Mouse (Mus musculus) MEL (cell line): ENCODE measurements around the gene AW146154. TPM values are rescaled to one million over a fixed set of nuclear protein-coding genes. Genes with fewer than 3 reads are reported as not detected.

ENCODE experiments used
- DNase-seq: peaks from one replicate; pipeline ENCODE4 v3.0.0; 2011; ENCODE audit warnings: low read depth, low spot score
- H3K27ac ChIP-seq: 2 replicates; pipeline ENCODE4 v1.5.1; 2012; ENCODE audit warnings: low read depth, mild to moderate bottlenecking, control low read depth, low read length, moderate library complexity; ENCODE audit not compliant: control insufficient read depth
- H3K27me3 ChIP-seq, 2 experiments: fragments of 150-350 bp in 1 of 2; sonication (generic) in 1 of 2; 2 replicates each; pipeline ENCODE4 v1.6.1; 2012; ENCODE audit warnings: low read length in 2 of 2, mild to moderate bottlenecking in 2 of 2, improper control_type of control experiment in 1 of 2, moderate library complexity in 1 of 2; ENCODE audit not compliant: insufficient read depth in 2 of 2, control insufficient read depth in 1 of 2
- H3K36me3 ChIP-seq, 2 experiments: 2 replicates each; pipeline ENCODE4 v1.6.1; 2012 to 2014; ENCODE audit warnings: low read length in 2 of 2, improper control_type of control experiment in 1 of 2, inconsistent platforms in 1 of 2, mild to moderate bottlenecking in 1 of 2; ENCODE audit not compliant: insufficient read depth in 2 of 2, control insufficient read depth in 1 of 2
- H3K4me1 ChIP-seq, 2 experiments: fragments of 150-350 bp in 1 of 2; sonication (generic) in 1 of 2; 2 replicates each; pipeline ENCODE4 v1.6.1; 2012; ENCODE audit warnings: low read length in 2 of 2, improper control_type of control experiment in 1 of 2, mild to moderate bottlenecking in 1 of 2; ENCODE audit not compliant: insufficient read depth in 2 of 2, control insufficient read depth in 1 of 2
- H3K4me3 ChIP-seq, 2 experiments: fragments of 150-350 bp in 1 of 2; sonication (generic) in 1 of 2; 2 replicates each; pipeline ENCODE4 v1.5.1; 2012; ENCODE audit warnings: low read depth in 2 of 2, low read length in 2 of 2, mild to moderate bottlenecking in 2 of 2, moderate library complexity in 2 of 2, control low read depth in 1 of 2, improper control_type of control experiment in 1 of 2; ENCODE audit not compliant: control insufficient read depth in 1 of 2, insufficient read depth in 1 of 2
- H3K79me2 ChIP-seq: 2 replicates; pipeline ENCODE4 v1.6.1; 2012; ENCODE audit warnings: mild to moderate bottlenecking, low read length, moderate library complexity; ENCODE audit not compliant: control insufficient read depth, poor library complexity, insufficient read depth
- H3K9ac ChIP-seq: 2 replicates; pipeline ENCODE4 v1.6.1; 2012; ENCODE audit warnings: low read depth, mild to moderate bottlenecking, control low read depth, low read length, moderate library complexity; ENCODE audit not compliant: control insufficient read depth, poor library complexity, severe bottlenecking
- H3K9me3 ChIP-seq: fragments of 150-350 bp; sonication (generic); replicated peaks from 2 replicates; pipeline ENCODE4 v1.6.1; 2012; ENCODE audit warnings: mild to moderate bottlenecking, low read length, improper control_type of control experiment, moderate library complexity; ENCODE audit not compliant: insufficient read depth
- CHD1 ChIP-seq: IDR thresholded peaks from 2 replicates; pipeline ENCODE4 v1.6.1; 2012; ENCODE audit warnings: low read depth, mild to moderate bottlenecking, inconsistent platforms, low read length, improper control_type of control experiment
- CHD2 ChIP-seq: IDR thresholded peaks from 2 replicates; pipeline ENCODE4 v1.6.1; 2011; ENCODE audit warnings: low read length, improper control_type of control experiment
- CTCF ChIP-seq, 3 experiments: IDR thresholded peaks in 2 of 3; conservative IDR thresholded peaks in 1 of 3; 2 replicates each; pipeline ENCODE4 v1.5.1; 2011 to 2012; ENCODE audit warnings: low read length in 3 of 3, low read depth in 2 of 3, mild to moderate bottlenecking in 2 of 3, improper control_type of control experiment in 1 of 3, inconsistent platforms in 1 of 3, mixed read lengths in 1 of 3, moderate library complexity in 1 of 3; ENCODE audit not compliant: control insufficient read depth in 1 of 3, insufficient read depth in 1 of 3, poor library complexity in 1 of 3, severe bottlenecking in 1 of 3
- E2F4 ChIP-seq: IDR thresholded peaks from 2 replicates; pipeline ENCODE4 v1.6.1; 2011; ENCODE audit warnings: low read depth, low read length, improper control_type of control experiment, borderline replicate concordance
- ELF1 ChIP-seq: IDR thresholded peaks from 2 replicates; pipeline ENCODE4 v1.6.1; 2014; ENCODE audit warnings: low read depth, mild to moderate bottlenecking, inconsistent platforms, low read length, improper control_type of control experiment, moderate library complexity
- EP300 ChIP-seq, 2 experiments: IDR thresholded peaks; 2 replicates each; pipeline ENCODE4 v1.6.1; 2011; ENCODE audit warnings: improper control_type of control experiment in 2 of 2, low read length in 2 of 2, low read depth in 1 of 2, mild to moderate bottlenecking in 1 of 2
- ETS1 ChIP-seq: IDR thresholded peaks from 2 replicates; pipeline ENCODE4 v1.6.1; 2012; ENCODE audit warnings: low read depth, mild to moderate bottlenecking, inconsistent platforms, low read length, improper control_type of control experiment, moderate library complexity
- GABPA ChIP-seq: IDR thresholded peaks from 2 replicates; pipeline ENCODE4 v1.6.1; 2012; ENCODE audit warnings: low read depth, mild to moderate bottlenecking, inconsistent platforms, low read length, improper control_type of control experiment, moderate library complexity
- GATA1 ChIP-seq: IDR thresholded peaks from 2 replicates; pipeline ENCODE4 v1.6.1; 2011; ENCODE audit warnings: low read depth, low read length, improper control_type of control experiment
- HCFC1 ChIP-seq: IDR thresholded peaks from 2 replicates; pipeline ENCODE4 v1.6.1; 2012; ENCODE audit warnings: low read depth, mild to moderate bottlenecking, inconsistent platforms, low read length, improper control_type of control experiment, moderate library complexity
- JUND ChIP-seq: IDR thresholded peaks from 2 replicates; pipeline ENCODE4 v1.6.1; 2011; ENCODE audit warnings: low read depth, mild to moderate bottlenecking, improper control_type of control experiment, low read length
- KAT2A ChIP-seq: conservative IDR thresholded peaks from 2 replicates; pipeline ENCODE4 v1.6.1; 2012; ENCODE audit warnings: low read depth, low read length, improper control_type of control experiment, inconsistent platforms
- MAFK ChIP-seq: IDR thresholded peaks from 2 replicates; pipeline ENCODE4 v1.6.1; 2011; ENCODE audit warnings: low read depth, mild to moderate bottlenecking, low read length, improper control_type of control experiment, borderline replicate concordance
- MAZ ChIP-seq: IDR thresholded peaks from 2 replicates; pipeline ENCODE4 v1.6.1; 2012; ENCODE audit warnings: low read depth, mild to moderate bottlenecking, inconsistent platforms, low read length, improper control_type of control experiment
- MEF2A ChIP-seq: IDR thresholded peaks from 2 replicates; pipeline ENCODE4 v1.6.1; 2014; ENCODE audit warnings: low read depth, mild to moderate bottlenecking, inconsistent platforms, low read length, improper control_type of control experiment; ENCODE audit not compliant: poor library complexity, insufficient replicate concordance, severe bottlenecking; ENCODE audit errors: extremely low read depth
- MXI1 ChIP-seq: IDR thresholded peaks from 2 replicates; pipeline ENCODE4 v1.6.1; 2011; ENCODE audit warnings: mild to moderate bottlenecking, low read depth, low read length, improper control_type of control experiment
- MYB ChIP-seq: IDR thresholded peaks from 2 replicates; pipeline ENCODE4 v1.6.1; 2011; ENCODE audit warnings: mild to moderate bottlenecking, low read depth, low read length, improper control_type of control experiment
- MYC ChIP-seq: IDR thresholded peaks from 2 replicates; pipeline ENCODE4 v1.6.1; 2011; ENCODE audit warnings: low read depth, mild to moderate bottlenecking, low read length, improper control_type of control experiment, moderate library complexity
- NELFE ChIP-seq: IDR thresholded peaks from 2 replicates; pipeline ENCODE4 v1.6.1; 2011; ENCODE audit warnings: low read depth, low read length, improper control_type of control experiment
- NRF1 ChIP-seq: IDR thresholded peaks from 2 replicates; pipeline ENCODE4 v1.6.1; 2014; ENCODE audit warnings: low read depth, mild to moderate bottlenecking, inconsistent platforms, low read length, improper control_type of control experiment, moderate library complexity; ENCODE audit not compliant: poor library complexity, insufficient read depth, severe bottlenecking
- POLR2A ChIP-seq, 2 experiments: IDR thresholded peaks; 2 replicates each; pipeline ENCODE4 v1.6.1; 2011 to 2012; ENCODE audit warnings: low read length in 2 of 2, mild to moderate bottlenecking in 2 of 2, control low read depth in 1 of 2, improper control_type of control experiment in 1 of 2, low read depth in 1 of 2, moderate library complexity in 1 of 2; ENCODE audit not compliant: control insufficient read depth in 1 of 2, insufficient read depth in 1 of 2, poor library complexity in 1 of 2
- POLR2AphosphoS2 ChIP-seq: IDR thresholded peaks from 2 replicates; pipeline ENCODE4 v1.6.1; 2011; ENCODE audit warnings: low read length, improper control_type of control experiment
- POLR2AphosphoS5 ChIP-seq: IDR thresholded peaks from 2 replicates; pipeline ENCODE4 v1.6.1; 2012; ENCODE audit warnings: low read depth, borderline replicate concordance, mild to moderate bottlenecking, inconsistent platforms, low read length, moderate library complexity, mixed read lengths
- RCOR1 ChIP-seq: IDR thresholded peaks from 2 replicates; pipeline ENCODE4 v1.6.1; 2012; ENCODE audit warnings: low read depth, mild to moderate bottlenecking, inconsistent platforms, low read length, improper control_type of control experiment
- SIN3A ChIP-seq: IDR thresholded peaks from 2 replicates; pipeline ENCODE4 v1.6.1; 2012; ENCODE audit warnings: low read length, improper control_type of control experiment, inconsistent platforms
- SMC3 ChIP-seq: IDR thresholded peaks from 2 replicates; pipeline ENCODE4 v1.6.1; 2011; ENCODE audit warnings: low read depth, low read length, improper control_type of control experiment
- TAL1 ChIP-seq: IDR thresholded peaks from 2 replicates; pipeline ENCODE4 v1.6.1; 2012; ENCODE audit warnings: mild to moderate bottlenecking, inconsistent platforms, low read length, moderate library complexity, mixed read lengths
- TBP ChIP-seq: IDR thresholded peaks from 2 replicates; pipeline ENCODE4 v1.8.0; 2011; ENCODE audit warnings: low read depth, low read length, improper control_type of control experiment
- TCF12 ChIP-seq: IDR thresholded peaks from 2 replicates; pipeline ENCODE4 v1.6.1; 2014; ENCODE audit warnings: low read depth, mild to moderate bottlenecking, inconsistent platforms, low read length, improper control_type of control experiment, moderate library complexity
- UBTF ChIP-seq: IDR thresholded peaks from 2 replicates; pipeline ENCODE4 v1.6.1; 2012; ENCODE audit warnings: low read depth, mild to moderate bottlenecking, inconsistent platforms, low read length, improper control_type of control experiment, moderate library complexity, borderline replicate concordance; ENCODE audit not compliant: insufficient read depth
- USF1 ChIP-seq: IDR thresholded peaks from 2 replicates; pipeline ENCODE4 v1.6.1; 2014; ENCODE audit warnings: low read depth, mild to moderate bottlenecking, inconsistent platforms, low read length, improper control_type of control experiment, moderate library complexity
- USF2 ChIP-seq, 2 experiments: IDR thresholded peaks; 2 replicates each; pipeline ENCODE4 v1.6.1; 2011 to 2012; ENCODE audit warnings: improper control_type of control experiment in 2 of 2, low read length in 2 of 2, borderline replicate concordance in 1 of 2, inconsistent platforms in 1 of 2, low read depth in 1 of 2, mild to moderate bottlenecking in 1 of 2; ENCODE audit not compliant: insufficient read depth in 1 of 2
- ZC3H11A ChIP-seq: IDR thresholded peaks from 2 replicates; pipeline ENCODE4 v1.6.1; 2012; ENCODE audit warnings: low read depth, mild to moderate bottlenecking, inconsistent platforms, low read length, improper control_type of control experiment
- ZKSCAN1 ChIP-seq: IDR thresholded peaks from 2 replicates; pipeline ENCODE4 v1.6.1; 2012; ENCODE audit warnings: low read depth, mild to moderate bottlenecking, inconsistent platforms, low read length, improper control_type of control experiment, moderate library complexity
- ZMIZ1 ChIP-seq: IDR thresholded peaks from 2 replicates; pipeline ENCODE4 v1.6.1; 2012; ENCODE audit warnings: low read depth, mild to moderate bottlenecking, inconsistent platforms, low read length, improper control_type of control experiment, moderate library complexity
- ZNF384 ChIP-seq: IDR thresholded peaks from 2 replicates; pipeline ENCODE4 v1.6.1; 2012; ENCODE audit warnings: low read depth, mild to moderate bottlenecking, inconsistent platforms, low read length, improper control_type of control experiment
- polyA plus RNA-seq, 2 experiments: library from polyadenylated mRNA; stranded (reverse) in 1 of 2; unstranded in 1 of 2; fragments of >175 nt in 1 of 2; fragments of >200 nt in 1 of 2; gene quantifications; 2 replicates each; pipeline versions ENCODE4 v1.2.1 to v1.2.4; 2012; ENCODE audit warnings: low replicate concordance in 2 of 2, low read depth in 1 of 2; ENCODE audit not compliant: insufficient read length in 2 of 2, insufficient read depth in 1 of 2, missing spikeins in 1 of 2
- total RNA-seq: library from RNA; depleted of rRNA; stranded (reverse); fragments of 300-350 nt; gene quantifications from 2 replicates; pipeline ENCODE4 v1.2.3, GENCODE M21; 2012; rRNA removed

AW146154 gene
- total RNA-seq: 3.5 and 3.9 TPM in 2 replicates
- 100 to 1,000 TPM in 1 of 2 experiments, 1 to 10 TPM in 1; 2.4 to 227 TPM for polyA plus RNA-seq

- Histone ChIP-seq H3K27me3 (no peaks in the 10 kb centered on the region), H3K9me3 (no peaks in the 10 kb centered on the region), H3K27ac (peak within 1 kb of the TSS; percentile 76), H3K79me2 (peaks cover 1% of the 10 kb centered on the region), H3K4me1 (no peaks in the 10 kb centered on the region), H3K36me3 (0 out of 4 replicates have a peak, but pooled peaks cover 0 to 2% of the 10 kb centered on the region in 2 experiments), H3K4me3 (peak within 1 kb of the TSS; percentile 76 to 87), H3K9ac (peak within 1 kb of the TSS; percentile 77)
- DNase-seq: peak; percentile 96
- TF ChIP-seq SMC3: no peak
- no peak for TF ChIP-seq JUND
- TF ChIP-seq NRF1: no peak
- no peak for TF ChIP-seq POLR2AphosphoS5
- no peak for TF ChIP-seq MYB
- no peak; the same call in 1 of the 2 replicates for TF ChIP-seq ETS1
- no peak for TF ChIP-seq UBTF
- no peak for TF ChIP-seq E2F4
- TF ChIP-seq ZNF384: no peak
- TF ChIP-seq MYC: peak; percentile 72; the same call in 1 of the 2 replicates
- TF ChIP-seq MAZ: no peak
- no peak for TF ChIP-seq CHD2
- no peak for TF ChIP-seq TCF12
- TF ChIP-seq NELFE: peak; percentile 70
- TF ChIP-seq POLR2AphosphoS2: peak; percentile 74; the same call in 1 of the 2 replicates
- peak; percentile 88 for TF ChIP-seq HCFC1
- no peak for TF ChIP-seq RCOR1
- TF ChIP-seq TBP: peak; percentile 93
- TF ChIP-seq GABPA: no peak
- no peak for TF ChIP-seq ZKSCAN1
- no peak for TF ChIP-seq MEF2A
- no peak for TF ChIP-seq GATA1
- no peak for TF ChIP-seq USF2 (IDR thresholded peaks at IDR 0.05; ENCODE audit: borderline replicate concordance in 1 of 2, insufficient read depth in 1 of 2, low read depth in 1 of 2, low read length in 2 of 2)
- no peak for TF ChIP-seq CTCF (IDR thresholded peaks at IDR 0.05 in 2 of 3, conservative IDR thresholded peaks at IDR 0.05 in 1 of 3; ENCODE audit: control insufficient read depth in 1 of 3, insufficient read depth in 1 of 3, low read depth in 2 of 3, low read length in 3 of 3, poor library complexity in 1 of 3, severe bottlenecking in 1 of 3)
- no peak for TF ChIP-seq TAL1
- peak; percentile 57 for TF ChIP-seq MXI1
- TF ChIP-seq USF1: peak; percentile 71
- no peak for TF ChIP-seq ZC3H11A
- TF ChIP-seq MAFK: no peak
- peak; percentile 50; the same call in 1 of the 2 replicates for TF ChIP-seq KAT2A
- no peak for TF ChIP-seq EP300 (IDR thresholded peaks at IDR 0.05; ENCODE audit: low read depth in 1 of 2, low read length in 2 of 2)
- TF ChIP-seq ZMIZ1: peak; percentile 98
- no peak for TF ChIP-seq CHD1
- TF ChIP-seq POLR2A (IDR thresholded peaks at IDR 0.05; ENCODE audit: control insufficient read depth in 1 of 2, insufficient read depth in 1 of 2, low read depth in 1 of 2, low read length in 2 of 2, poor library complexity in 1 of 2): peak; percentile 52 to 83; a peak in 3 of 4 replicates
- peak; percentile 67 for TF ChIP-seq SIN3A
- peak; percentile 76 for TF ChIP-seq ELF1
Observed at GRCm38 (mm10) chr7:41499389-41500049, at the start of gene AW146154, which contains the start of gene Gm20449. TSS of gene AW146154 (minus strand) at chr7:41499890. TSS of gene Gm20449 (minus strand) at chr7:41499417.
